Mouse (Mus musculus) 3134 (cell line): ENCODE data around the gene Dennd4b.
"Not testable (repeated sequence)": the region's sequence is repeated elsewhere in the genome, so short reads cannot be mapped to it uniquely, and the experiment has no call there.

Experiments
- DNase-seq: peaks from one replicate; pipeline ENCODE4 v3.0.0-alpha.2; 2011; ENCODE audit warnings: low spot score; ENCODE audit not compliant: insufficient read length; ENCODE audit errors: extremely low read depth

Gene Dennd4b

DNA sequence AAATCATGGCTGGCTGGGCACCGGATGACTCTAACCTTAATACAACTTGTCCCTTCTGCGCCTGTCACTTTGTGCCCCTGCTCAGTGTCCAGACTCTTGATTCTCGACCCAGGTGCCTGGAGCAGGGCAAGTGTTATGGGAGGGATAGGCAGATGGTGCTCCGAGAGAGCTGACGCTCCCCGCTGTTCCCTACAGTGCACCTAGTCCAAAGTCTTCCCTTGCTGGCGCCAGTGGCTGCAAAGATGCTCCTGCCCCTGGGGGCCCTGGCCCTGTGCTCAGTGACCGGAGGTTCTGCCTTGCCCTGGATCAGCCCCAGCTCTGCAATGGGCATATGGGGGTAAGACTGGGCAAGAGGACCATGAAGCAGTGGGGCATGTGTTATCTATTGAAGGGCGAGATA, 12.8 kb downstream of the Dennd4b start:
- no peak for DNase-seq

DNA sequence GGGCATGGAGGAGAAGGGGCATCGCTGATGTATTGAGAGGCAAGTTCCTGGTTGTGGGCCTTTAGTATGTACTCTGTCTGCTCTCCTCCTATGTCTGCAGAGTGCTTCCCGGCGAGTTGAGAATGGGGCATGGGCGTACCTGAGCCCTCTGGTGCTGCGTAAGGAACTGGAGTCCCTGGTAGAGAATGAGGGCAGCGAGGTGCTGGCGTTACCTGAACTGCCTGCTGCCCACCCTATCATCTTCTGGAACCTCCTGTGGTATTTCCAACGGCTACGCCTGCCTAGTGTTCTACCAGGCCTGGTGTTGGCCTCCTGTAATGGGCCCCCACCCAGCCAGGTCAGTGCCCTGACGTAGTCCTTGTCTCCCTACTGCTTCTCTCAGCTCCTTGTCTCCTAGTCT, 13.2 kb downstream of the Dennd4b start:
- DNase-seq, result no peak

DNA sequence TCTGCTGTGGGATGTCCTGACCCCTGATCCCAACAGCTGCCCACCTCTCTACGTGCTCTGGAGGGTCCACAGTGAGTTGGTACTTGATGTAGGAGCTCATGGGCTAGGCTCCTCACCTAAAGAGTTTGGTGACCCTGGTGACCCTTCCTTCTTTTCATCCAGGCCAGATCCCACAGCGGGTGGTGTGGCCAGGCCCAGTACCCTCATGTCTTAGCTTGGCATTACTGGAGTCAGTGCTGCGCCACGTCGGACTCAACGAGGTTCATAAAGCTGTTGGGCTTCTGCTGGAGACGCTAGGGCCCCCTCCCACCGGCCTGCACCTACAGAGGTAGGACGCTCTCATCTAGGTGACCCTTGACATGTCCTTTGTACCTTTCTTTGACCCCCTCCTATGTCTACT, 14.2 kb downstream of the Dennd4b start:
- DNase-seq, result no peak

DNA sequence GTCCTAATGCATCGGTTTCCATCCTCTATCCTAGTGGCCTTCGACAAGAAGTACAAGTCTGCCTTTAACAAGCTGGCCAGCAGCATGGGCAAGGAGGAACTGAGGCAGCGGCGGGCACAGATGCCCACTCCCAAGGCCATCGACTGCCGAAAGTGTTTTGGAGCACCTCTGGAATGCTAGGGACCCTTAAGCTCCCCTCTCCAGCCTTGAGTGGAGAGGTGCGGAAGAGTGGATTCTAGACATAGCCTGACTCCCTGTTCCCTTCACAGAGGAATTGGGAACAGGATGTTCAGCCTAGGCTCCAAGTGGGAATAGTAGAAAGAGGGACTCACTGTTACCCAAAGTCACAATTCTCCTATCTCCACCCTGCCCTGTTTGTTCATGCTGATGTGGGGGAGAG, 14.8 kb downstream of the Dennd4b start:
- no peak for DNase-seq

DNA sequence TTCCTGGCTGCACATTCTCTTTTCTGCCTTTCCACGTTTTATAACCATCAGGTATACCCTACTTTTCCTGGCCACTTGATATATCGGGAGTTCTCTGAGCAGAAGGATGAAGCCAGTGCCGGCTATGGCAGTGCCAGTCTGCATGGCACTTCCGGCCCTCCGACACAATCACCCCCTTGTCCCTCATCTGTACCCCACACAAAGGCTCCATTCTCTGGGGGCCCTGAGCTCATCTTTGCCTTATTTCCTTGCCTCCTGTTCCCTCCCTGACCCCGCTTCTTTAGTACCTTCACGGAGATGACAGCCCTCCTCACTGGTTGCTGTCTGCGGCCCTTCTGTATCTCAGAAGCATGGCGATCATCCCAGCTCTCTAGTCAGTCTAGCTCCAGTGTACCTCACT, 15.7 kb downstream of the Dennd4b start:
- no peak for DNase-seq

DNA sequence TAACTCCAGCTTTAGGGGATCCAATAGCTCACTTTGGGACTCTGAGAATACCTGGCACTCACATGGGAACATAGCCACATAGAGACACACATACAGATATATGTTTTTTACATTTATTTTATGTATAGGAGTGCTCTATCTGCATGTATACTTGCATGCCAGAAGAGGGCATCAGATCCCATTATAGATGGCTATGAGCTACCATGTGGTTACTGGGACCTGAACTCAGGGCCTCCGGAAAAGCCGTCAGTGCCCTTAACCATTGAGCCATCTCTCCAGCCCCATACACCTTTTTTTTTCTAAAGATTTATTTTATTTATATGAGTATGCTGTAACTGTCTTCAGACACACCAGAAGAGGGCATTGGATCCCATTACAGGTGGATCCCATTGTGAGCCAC, 19.2 kb downstream of the Dennd4b start:
- DNase-seq, result no peak

DNA sequence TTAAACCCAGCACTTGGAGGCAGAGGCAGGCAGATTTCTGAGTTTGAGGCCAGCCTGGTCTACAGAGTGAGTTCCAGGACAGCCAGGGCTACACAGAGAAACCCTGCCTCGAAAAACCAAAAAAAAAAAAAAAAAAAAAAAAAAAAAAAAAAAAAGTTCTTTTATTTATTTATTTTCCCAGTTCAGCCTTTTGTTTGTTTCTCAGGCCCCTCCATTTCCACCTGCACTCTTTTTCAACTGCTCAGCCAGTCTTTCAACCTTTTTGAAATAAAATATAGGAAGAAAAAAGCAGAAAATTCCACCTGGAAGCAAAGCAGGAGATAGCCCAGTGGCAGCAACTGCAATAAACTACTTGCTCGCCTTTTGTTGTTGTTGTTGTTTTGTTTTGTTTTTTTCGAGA, 24.4 kb downstream of the Dennd4b start:
- DNase-seq, result not testable (repeated sequence)

DNA sequence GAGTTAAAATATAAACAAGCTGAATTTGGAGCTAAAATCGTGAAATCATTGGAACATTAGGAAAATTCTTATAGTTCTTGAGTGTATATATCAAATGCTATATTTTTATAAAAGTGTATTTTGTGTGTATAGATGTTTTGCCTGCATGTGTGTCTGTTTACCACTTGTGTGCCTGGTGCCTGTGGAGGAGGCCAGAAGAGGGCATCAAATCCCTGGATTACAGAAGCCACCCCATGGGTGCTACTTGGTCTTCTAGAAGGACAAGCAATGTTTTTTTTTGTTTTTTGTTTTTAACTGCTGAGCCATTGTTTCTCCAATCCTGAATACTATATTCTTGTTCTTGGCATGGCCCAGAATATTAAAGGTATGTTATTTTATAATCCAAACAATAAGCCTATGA, 25.6 kb downstream of the Dennd4b start:
- no peak for DNase-seq

DNA sequence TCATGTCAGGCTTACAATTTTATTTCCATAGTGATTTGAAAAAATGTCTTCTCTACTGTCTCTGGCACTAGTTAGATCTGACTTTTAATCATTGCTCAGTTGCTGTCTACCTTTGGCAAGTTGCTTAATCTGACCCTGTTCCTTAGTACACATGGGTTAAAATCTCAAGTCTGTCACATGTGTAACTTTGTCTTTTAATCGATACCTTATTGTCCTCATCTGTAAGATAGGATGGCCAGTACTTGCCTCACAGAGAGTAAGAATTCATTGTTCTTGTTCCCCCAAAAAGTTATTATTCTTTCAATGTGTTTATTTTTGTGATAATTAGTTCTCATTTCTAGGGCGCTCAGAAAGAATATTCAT, 27.0 kb downstream of the Dennd4b start:
- no peak for DNase-seq

DNA sequence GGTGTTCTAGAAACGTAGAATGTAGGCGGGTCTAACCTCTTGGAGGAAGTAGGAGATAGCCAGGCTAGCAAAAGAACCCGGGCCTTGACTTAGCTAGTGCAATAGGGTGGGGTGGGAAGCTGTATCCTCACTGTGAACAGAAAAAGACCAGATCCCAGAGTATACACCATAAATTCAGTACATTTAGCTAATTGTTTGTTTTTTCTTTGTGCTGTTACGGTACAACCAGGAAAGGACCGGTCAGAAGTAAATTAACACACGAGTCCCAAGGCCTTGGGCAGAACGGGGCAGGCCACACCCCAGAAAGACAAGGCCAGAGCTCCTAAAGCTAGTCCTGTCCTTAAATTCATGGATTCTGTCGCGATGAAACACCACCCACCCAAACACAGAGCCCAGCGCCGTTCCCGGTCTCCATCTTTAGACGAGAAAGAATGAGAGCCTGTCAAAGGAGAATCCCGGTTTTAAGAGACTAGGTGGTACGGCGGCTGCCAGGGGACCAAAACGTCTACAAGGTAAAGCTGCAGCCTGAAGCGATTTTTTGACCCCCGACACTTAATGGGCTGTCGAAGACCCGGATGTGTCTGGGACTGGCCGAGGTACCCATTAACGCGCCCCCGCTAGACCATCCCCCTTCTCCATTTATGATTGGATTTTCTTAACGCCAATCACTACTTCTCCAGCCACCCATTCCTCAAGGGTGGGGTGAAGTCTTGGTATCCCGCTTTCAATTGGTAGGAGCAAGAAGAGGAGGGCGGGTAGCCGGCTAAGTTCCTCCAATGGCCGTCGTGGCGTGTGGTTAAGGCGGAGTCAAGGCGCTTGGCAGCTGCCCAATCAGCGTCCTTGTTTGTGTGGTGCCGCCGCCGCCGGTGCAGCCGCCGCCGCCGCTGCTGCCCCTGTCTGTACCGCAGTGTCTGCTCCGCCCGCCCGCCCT, 27.6 kb downstream of the Dennd4b start, which contains the start of gene Gatad2b:
Gene Gatad2b, plus strand, starts transcription at position 834 of the 931 bp plus-strand sequence.
- DNase-seq, result peak; percentile 96

DNA sequence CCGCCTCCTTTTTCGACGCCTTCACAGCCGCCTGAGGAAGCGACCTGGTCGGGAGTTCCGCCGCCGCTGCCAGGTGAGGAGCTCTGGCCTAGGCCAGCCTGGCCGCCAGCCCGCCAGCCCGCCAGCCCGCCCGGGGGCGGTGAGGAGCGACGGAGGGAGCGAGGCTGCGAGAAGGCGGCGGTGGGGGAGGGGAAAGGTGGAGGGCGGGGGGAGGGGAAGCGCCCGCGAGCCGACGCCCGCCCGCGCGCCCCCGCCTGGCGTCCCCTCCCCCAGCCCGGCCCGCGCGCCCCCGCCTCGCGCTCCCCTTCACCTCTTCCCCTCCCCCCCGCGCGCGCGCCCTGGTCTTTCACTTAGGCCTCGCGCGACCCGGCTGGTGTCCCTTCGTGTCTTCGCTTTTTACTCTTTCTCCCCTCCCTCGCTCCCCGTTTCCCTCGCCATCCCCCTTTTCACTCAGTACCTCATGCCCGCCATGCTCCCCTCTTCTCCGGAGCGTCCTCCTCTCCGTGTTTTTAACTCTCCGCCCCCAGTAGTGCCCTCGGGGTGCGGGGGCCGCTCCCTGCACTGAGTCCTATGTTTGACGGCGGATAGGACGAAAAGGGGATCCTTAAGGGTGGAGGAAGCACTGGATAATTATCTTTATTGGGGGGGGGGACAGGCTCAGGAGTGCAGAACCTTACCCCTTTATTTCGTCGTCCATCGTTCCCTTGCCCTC, 28.5 kb downstream of the Dennd4b start:
- DNase-seq, result peak; percentile 56

DNA sequence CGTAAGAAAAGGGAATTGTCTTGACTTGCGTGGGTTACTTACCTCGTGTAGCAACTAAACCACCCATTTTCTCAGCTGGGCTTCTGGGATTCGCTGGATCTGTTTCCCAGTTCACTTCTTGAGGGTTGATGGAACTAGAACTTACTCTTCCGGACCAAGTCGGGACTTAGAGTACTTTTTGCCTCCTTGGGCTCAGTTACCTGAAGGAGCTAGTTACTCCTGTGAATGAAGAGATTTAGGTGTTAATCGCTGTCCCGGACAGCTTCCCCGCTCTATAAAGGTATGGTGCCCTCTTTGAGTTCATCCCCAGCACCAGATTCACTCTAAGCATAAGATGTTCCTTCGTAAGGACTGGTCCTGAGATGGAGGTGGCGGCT, 29.1 kb downstream of the Dennd4b start:
- no peak for DNase-seq

DNA sequence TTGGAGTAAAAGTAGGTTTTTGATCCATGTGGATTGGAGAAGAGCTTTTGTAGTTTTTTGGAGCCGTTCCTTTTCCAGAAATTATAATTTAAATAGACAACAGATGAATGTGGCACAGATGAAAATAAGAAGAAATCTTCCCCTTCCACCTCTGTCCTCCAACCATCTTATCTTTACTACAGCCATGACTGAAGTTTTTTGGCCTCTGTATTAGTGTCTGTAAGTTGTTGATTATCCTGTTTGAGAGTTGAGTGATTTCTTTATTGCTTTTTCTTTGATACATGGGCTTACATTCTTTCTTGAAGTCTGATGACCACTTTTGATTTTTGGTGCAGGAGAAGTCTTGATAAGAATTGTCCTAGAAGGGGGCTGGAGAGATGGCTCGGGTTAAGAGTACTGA, 29.7 kb downstream of the Dennd4b start:
- DNase-seq, result no peak

DNA sequence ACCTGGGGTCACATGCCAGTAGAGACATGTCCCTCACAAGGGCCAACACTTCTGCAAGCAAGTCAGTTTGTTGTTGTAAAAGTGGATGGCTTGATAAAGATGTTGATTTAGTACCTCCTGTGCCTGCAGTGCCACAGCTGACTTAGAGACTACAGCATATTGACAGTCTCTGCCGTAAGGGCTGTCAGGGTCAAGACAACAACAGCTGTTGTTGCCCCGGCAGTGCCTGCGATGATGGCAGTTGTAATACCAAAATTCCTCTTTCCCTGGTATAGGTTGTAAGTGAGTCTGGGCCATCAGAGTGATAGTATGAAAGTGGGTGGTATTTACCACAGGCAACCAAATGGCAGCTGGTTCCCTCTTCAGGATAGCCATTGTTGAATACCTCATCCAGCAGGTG, 40.8 kb downstream of the Dennd4b start:
- DNase-seq, result no peak

DNA sequence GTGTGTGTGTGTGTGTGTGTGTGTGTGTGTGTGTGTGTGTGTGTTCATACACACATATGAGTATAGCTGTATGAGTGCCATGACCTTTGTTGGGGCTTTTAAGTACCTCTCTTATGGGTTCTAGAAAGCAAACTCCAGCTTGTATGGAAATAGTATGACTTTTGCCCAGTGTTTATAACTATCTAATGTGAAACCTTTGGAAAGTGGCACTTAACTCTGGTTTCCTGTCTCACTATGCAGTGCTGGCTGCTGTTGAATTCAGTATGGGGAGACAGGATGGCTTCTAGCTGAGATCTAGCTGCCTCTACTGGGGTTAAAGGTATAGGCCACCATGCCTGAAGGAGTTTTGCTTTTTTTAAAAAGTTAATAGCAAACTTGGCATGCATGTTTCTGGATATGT, 44.6 kb downstream of the Dennd4b start:
- DNase-seq, result no peak

DNA sequence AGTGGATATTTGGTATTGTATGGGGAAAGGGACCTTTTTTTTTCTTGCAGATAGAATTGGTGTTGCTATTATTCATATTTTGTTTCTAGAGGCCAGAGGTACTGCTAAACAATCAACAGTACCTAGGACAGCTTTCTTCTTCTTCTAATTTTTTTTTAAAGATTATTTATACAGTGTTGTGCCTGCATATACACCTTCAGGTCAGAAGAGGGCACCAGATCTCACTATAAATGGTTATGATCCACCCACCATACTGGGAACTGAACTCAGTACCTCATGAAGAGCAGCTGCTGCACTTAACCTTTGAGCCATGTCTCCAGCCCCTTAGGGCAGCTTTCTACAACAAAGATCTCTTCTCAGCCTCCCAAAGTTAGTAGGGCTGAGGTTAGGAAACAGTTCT, 48.4 kb downstream of the Dennd4b start:
- DNase-seq, result no peak

DNA sequence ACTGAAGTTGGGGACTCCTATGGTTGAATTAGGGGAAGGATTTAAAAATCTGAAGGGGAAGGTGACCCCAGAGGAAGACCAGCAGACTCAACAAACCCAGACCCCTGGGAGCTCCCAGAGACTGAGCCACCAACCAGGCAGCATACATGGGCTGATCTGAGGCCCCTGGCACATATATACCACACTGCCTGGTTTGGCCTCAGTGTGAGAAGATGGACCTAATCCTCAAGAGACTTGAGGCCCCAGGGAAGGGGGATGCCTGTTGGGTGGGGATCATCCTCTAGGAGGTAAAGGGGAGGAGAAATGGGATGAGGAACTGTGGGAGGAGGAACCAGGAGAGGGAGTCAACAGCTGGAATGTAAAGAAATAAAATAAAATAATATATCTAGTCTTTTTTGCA, 49.3 kb downstream of the Dennd4b start:
- no peak for DNase-seq

DNA sequence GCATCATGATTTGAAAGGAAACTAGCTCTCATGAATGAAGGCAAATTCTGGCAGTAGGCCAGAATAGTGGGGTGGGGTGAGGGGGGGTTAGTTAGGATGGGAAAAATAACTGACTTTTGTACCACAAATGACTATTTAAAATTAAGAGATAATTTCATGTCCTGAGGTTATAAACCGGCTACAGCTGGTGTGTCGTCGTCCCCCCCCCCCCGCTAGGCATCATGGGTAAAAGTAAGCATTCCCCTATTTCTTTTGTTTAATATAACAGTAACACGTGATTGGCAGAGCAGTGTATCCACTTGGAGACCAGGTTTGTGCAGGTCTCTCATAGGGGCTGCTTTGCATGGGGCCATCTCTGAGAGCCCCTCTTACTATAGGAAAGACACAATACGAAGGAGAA, 57.3 kb downstream of the Dennd4b start:
- no peak for DNase-seq

DNA sequence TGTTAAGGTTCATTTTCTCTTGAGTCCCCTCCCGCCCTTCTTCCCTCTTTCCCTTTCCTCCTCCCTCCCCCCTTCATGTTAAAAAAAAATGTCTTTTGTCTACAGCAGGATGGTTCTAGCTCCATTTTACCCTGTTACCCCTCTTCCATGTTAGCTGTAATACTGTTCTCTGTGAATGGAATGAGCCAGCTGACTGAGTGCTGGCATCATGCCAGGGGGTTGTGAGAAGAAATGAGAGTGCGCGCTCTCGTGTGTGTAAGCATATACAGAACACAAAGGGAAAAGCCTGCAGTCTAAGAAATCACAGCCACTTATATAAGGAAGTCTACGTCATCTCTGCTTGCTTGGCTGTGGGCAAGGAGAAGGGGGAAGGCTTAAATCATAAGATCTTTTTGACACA, 58.1 kb downstream of the Dennd4b start:
- DNase-seq, result no peak
